Mouse (Mus musculus) neural tube, embryonic 15.5 days (tissue): Measurements from ENCODE around the gene Chac1. TPM values are rescaled to one million over a fixed set of nuclear protein-coding genes. Genes with fewer than 3 reads are reported as not detected.

Source experiments
- ATAC-seq: fragments of 200-750 bp; cut with Nextera tagmentation; 2 replicates; pipeline ENCODE4 v1.8.0; 2017; ENCODE audit warnings: mild to moderate bottlenecking, moderate TSS enrichment, moderate library complexity; ENCODE audit not compliant: low FRiP score
- H3K27ac ChIP-seq: fragments of 300-500 bp; sonication (generic); replicated peaks from 2 replicates; pipeline ENCODE4 v1.5.1; 2015; ENCODE audit warnings: mild to moderate bottlenecking, inconsistent platforms
- H3K27me3 ChIP-seq: fragments of 300-500 bp; sonication (generic); replicated peaks from 2 replicates; pipeline ENCODE4 v1.6.1; 2015; ENCODE audit warnings: inconsistent platforms
- H3K36me3 ChIP-seq: fragments of 300-500 bp; sonication (generic); 2 replicates; pipeline ENCODE4 v1.6.1; 2015; ENCODE audit warnings: inconsistent platforms
- H3K4me1 ChIP-seq: fragments of 300-500 bp; sonication (generic); 2 replicates; pipeline ENCODE4 v1.6.1; 2015; ENCODE audit warnings: inconsistent platforms
- H3K4me2 ChIP-seq: fragments of 300-500 bp; sonication (generic); 2 replicates; pipeline ENCODE4 v1.6.1; 2015; ENCODE audit warnings: inconsistent platforms, mild to moderate bottlenecking, moderate library complexity
- H3K4me3 ChIP-seq: fragments of 300-500 bp; sonication (generic); replicated peaks from 2 replicates; pipeline ENCODE4 v1.5.1; 2015; ENCODE audit warnings: mild to moderate bottlenecking, inconsistent platforms
- H3K9ac ChIP-seq: fragments of 300-500 bp; sonication (generic); replicated peaks from 2 replicates; pipeline ENCODE4 v1.6.1; 2015; ENCODE audit warnings: mild to moderate bottlenecking, inconsistent platforms
- H3K9me3 ChIP-seq: fragments of 300-500 bp; sonication (generic); replicated peaks from 2 replicates; pipeline ENCODE4 v1.6.1; 2016; ENCODE audit warnings: inconsistent platforms
- WGBS: fragments of 180-500 bp; shearing (Covaris S2); methylation state at CpG from one replicate; pipeline ENCODE4 v1.1.7; 2015; ENCODE audit warnings: mixed read lengths; 5-methylcytosine and 5-hydroxymethylcytosine counted together
- polyA plus RNA-seq: library from polyadenylated mRNA; unstranded; fragments of >200 nt; fragmentation: Nextera tagmentation; extraction: Ambion mirVana; gene quantifications from 2 replicates; pipeline ENCODE4 v1.2.1, GENCODE M21; 2015

The Chac1 gene
- polyA plus RNA-seq, 1 experiment from 2014 or later = 12.1 TPM

DNA sequence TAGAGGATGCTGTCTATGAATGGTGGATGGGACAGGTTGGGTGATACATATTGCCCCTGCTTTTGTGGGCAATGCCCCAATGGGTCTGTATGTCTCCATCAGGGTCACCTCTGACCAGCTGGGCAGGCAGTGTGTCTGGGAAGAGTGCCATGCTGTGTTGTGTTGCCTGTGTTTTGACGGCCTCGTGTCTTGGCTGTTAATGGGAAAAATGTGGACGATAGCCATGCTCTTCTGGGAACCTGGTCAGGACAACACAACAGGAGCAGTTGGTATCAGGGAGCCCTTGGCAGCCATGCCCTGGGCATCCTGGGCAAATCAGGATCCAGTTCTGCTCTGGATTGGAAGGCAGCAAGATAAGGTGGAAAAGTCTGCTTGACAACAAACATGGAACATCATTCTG, 4.1 kb downstream of the Chac1 start:
- H3K4me3 ChIP-seq = no peak overlapping the region
- H3K9me3 ChIP-seq = no peaks in the 10 kb centered on the region
- H3K4me1 ChIP-seq = peaks cover 18% of the 10 kb centered on the region
- WGBS = 81% methylated on average over 3 of the region's 3 CpGs
- H3K27me3 ChIP-seq = peaks cover 6% of the 10 kb centered on the region; the same call in 1 of the 2 replicates
- H3K36me3 ChIP-seq = peaks cover 7% of the 10 kb centered on the region
- H3K9ac ChIP-seq = no peak overlapping the region
- ATAC-seq = no peak
- H3K4me2 ChIP-seq = no peak overlapping the region
- H3K27ac ChIP-seq = no peak overlapping the region

DNA sequence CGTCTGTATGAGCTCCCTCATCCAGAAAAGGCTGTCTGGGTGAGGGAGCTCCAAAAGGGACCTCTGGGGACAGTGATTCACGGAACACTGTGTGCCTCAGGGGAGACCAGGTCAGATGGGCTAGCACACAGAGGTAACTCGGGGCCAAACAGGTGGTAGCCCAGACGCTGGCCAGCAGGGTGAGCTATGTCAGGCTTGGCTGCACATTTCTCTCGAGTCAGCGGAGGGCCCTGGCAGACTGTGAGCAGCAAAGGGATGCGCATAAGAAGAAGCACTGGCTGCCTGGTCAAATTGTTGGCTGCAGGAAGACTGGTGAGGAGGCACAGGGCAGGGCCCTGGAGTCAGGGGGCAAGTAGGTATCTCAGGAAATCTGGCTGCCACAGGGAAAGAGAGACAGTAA, 4.6 kb downstream of the Chac1 start:
- Histone ChIP-seq H3K27me3 (0 out of 2 replicates have a peak, but pooled peaks cover 3% of the 10 kb centered on the region), H3K9ac (no peak overlapping the region), H3K4me1 (peaks cover 13% of the 10 kb centered on the region), H3K4me3 (no peak overlapping the region), H3K4me2 (no peak overlapping the region), H3K36me3 (peaks cover 7% of the 10 kb centered on the region), H3K27ac (no peak overlapping the region), H3K9me3 (no peaks in the 10 kb centered on the region)
- WGBS = 33% methylated on average over 7 of the region's 7 CpGs
- ATAC-seq = no peak

DNA sequence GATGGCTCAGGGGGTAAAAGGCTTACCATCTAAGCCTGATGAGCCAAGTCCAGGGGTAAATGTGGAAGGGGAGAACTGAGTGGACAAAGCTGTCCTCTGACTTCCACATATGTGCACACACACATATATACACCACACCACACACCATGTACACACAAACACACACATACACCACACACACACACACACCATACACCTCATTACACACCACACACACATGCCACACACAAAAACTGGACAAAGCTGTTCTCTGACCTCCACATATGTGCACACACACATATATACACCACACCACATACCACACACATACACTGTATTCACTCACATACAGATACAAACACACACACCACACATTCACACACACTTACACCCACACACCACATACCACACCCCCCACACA, 5.3 kb downstream of the Chac1 start:
- H3K9me3 ChIP-seq = peaks cover 3% of the 10 kb centered on the region; the same call in 1 of the 2 replicates
- H3K36me3 ChIP-seq = peaks cover 7% of the 10 kb centered on the region
- H3K27me3 ChIP-seq = 0 out of 2 replicates have a peak, but pooled peaks cover 1% of the 10 kb centered on the region
- H3K9ac ChIP-seq = no peak overlapping the region
- H3K27ac ChIP-seq = no peak overlapping the region
- peaks cover 10% of the 10 kb centered on the region for H3K4me1 ChIP-seq
- no peak for ATAC-seq
- H3K4me2 ChIP-seq = no peak overlapping the region
- H3K4me3 ChIP-seq = no peak overlapping the region

DNA sequence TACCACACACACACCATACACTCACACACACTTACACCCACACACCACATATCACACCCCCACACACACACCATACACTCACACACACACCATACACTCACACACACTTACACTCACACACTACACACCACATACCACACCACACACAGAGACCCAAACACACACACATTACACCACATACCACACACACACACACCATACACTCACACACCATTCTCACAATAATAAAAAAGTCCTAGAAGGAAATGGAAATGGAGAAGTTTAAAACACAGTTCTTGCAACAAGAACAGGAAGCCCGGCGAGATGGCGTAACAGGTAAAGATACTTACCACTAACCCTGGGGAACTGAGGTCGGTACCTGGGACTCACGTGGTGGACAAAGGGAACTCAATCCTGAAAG, 5.8 kb downstream of the Chac1 start:
- no peak overlapping the region for H3K4me3 ChIP-seq
- no peak overlapping the region for H3K9ac ChIP-seq
- peaks cover 8% of the 10 kb centered on the region; the same call in 1 of the 2 replicates for H3K9me3 ChIP-seq
- no peak overlapping the region for H3K4me2 ChIP-seq
- H3K27ac ChIP-seq = no peak overlapping the region
- H3K36me3 ChIP-seq = peaks cover 7% of the 10 kb centered on the region
- H3K27me3 ChIP-seq = no peaks in the 10 kb centered on the region
- H3K4me1 ChIP-seq = peaks cover 5% of the 10 kb centered on the region; the same call in 1 of the 2 replicates
- WGBS = 90% methylated on average over 5 of the region's 5 CpGs
- ATAC-seq = no peak

DNA sequence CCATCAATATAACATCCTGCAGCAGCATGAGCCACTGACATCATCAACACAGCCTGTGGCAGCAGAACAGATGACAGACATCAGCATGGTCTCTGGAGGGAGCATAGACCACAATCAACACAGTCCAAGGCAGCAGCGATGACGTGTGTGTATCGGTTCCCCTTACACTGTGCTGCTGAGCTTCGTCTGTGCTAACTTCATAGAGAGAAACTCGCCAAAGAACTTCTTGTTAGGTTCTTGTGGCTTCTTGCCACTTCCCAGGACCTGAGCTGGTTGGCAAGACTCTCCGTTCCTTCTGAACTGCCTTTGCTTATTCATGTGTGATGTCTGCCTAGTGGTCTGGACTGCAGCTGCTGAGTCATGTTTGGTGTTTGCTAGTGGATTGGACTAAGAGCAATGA, 7.2 kb downstream of the Chac1 start:
- H3K27ac ChIP-seq = no peak overlapping the region
- WGBS = 86% methylated on average over 6 of the region's 6 CpGs
- no peaks in the 10 kb centered on the region for H3K27me3 ChIP-seq

DNA sequence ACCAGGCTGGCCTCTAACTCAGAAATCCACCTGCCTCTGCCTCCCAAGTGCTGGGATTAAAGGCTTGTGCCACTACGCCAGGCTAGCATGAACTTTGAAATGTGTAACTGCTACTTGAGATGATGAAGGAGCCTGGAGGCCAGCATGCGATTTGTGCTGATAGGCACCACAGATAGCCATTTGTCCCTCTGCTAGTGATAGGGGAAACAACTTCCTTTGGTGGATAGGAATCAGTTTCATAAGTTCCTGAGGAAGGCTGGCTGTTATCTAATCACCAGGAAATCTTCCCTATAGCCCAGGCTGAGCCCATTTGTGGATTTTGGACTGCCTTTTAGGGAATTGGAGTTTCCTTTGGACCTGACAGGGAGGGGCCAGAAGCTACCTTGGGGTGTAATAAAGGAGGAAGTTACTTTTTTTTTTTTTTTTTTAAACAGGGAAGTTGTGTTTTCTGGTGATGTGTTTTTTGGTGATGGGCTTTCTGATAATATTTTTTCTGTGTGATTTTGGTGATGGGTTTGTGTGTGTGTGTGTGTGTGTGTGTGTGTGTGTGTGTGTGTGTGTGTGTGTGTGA, 8.8 kb downstream of the Chac1 start:
- H3K27ac ChIP-seq = no peak overlapping the region
- WGBS = 92% methylated on average over 2 of the region's 2 CpGs
- ATAC-seq = no peak
- no peaks in the 10 kb centered on the region for H3K36me3 ChIP-seq
- H3K9me3 ChIP-seq = peaks cover 8% of the 10 kb centered on the region; the same call in 1 of the 2 replicates
- no peak overlapping the region for H3K9ac ChIP-seq
- no peak overlapping the region for H3K4me2 ChIP-seq
- H3K27me3 ChIP-seq = no peaks in the 10 kb centered on the region
- no peak overlapping the region for H3K4me3 ChIP-seq
- H3K4me1 ChIP-seq = no peaks in the 10 kb centered on the region

More for the DNA sequence above, 7.2 kb downstream of the Chac1 start:
- Histone ChIP-seq H3K4me3 (no peak overlapping the region), H3K4me1 (no peaks in the 10 kb centered on the region), H3K4me2 (no peak overlapping the region), H3K36me3 (peaks cover 7% of the 10 kb centered on the region), H3K9ac (no peak overlapping the region), H3K9me3 (peaks cover 8% of the 10 kb centered on the region; the same call in 1 of the 2 replicates)
- ATAC-seq = no peak

DNA sequence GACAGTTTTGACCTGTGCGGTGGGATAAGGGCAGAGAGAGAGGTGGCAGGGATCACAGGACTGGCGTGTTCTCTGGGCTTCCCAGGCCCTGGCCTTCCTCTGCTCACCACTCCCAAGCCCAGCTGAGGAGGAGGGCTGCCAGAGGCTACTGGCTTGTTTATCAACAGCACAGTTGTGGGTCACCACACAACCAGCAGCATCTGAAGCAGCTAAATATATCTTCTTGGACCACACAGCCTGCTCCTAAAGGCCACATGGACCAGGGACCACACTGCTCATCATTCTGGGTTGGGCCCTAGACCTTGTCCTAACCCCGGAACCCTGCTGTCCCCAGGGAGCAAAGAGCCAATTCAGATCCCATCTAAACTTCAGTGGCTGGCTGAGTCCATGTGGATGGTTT, 13.9 kb downstream of the Chac1 start:
- peaks cover 10% of the 10 kb centered on the region for H3K36me3 ChIP-seq
- no peak overlapping the region for H3K27ac ChIP-seq
- no peak overlapping the region for H3K4me3 ChIP-seq
- WGBS = 83% methylated on average over 3 of the region's 3 CpGs
- no peak overlapping the region for H3K4me2 ChIP-seq
- no peak overlapping the region for H3K9ac ChIP-seq
- no peaks in the 10 kb centered on the region for H3K4me1 ChIP-seq
- peaks cover 8% of the 10 kb centered on the region; the same call in 1 of the 2 replicates for H3K9me3 ChIP-seq
- H3K27me3 ChIP-seq = no peaks in the 10 kb centered on the region
- no peak for ATAC-seq

DNA sequence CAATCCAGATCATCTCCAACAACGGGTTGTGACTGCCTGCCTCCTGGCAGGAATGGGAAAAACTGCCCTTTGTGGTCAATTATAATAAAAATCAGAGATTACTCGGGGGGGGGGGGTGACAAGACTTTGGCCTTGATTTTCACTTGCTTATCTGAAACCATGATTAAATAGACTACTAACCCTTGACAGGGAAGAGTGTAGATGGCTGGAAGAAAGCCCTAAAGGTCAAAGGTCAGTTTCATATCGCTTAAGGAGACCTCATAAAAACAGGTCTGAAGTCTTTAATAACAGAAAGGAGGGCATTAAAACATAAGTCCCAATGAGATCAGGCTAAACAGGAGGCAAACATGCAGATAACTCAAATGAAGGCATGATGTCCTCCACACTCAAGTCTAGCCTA, 16.3 kb downstream of the Chac1 start:
- ATAC-seq = no peak
- Histone ChIP-seq H3K9me3 (no peaks in the 10 kb centered on the region), H3K4me3 (no peak overlapping the region), H3K4me2 (no peak overlapping the region), H3K9ac (no peak overlapping the region), H3K27me3 (no peaks in the 10 kb centered on the region), H3K27ac (no peak overlapping the region), H3K4me1 (no peaks in the 10 kb centered on the region), H3K36me3 (peaks cover 33% of the 10 kb centered on the region)
- WGBS = 83% methylated on average over 3 of the region's 3 CpGs

DNA sequence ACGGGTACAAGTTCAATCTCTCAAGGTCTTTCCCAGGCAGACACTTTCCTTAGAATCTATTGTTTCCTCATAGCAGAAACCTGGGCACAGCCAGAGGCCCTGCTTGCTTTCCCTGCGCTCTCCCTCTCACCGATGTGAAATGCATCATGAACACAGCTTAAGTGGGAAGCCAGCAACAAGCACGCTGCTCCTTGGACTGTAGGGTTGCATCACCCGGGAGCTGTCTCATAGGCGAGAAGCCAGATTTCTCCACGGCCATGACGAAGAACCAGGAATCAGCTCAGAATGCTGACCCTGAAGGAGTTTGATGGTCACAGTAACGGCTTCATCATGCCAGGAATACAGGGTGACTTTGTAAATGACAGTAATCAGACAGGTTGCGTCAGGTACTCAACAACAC, 19.1 kb downstream of the Chac1 start:
- Histone ChIP-seq H3K36me3 (peaks cover 58% of the 10 kb centered on the region), H3K9me3 (no peaks in the 10 kb centered on the region), H3K27me3 (no peaks in the 10 kb centered on the region), H3K27ac (no peak overlapping the region), H3K4me3 (no peak overlapping the region), H3K4me2 (no peak overlapping the region), H3K9ac (no peak overlapping the region), H3K4me1 (no peaks in the 10 kb centered on the region)
- WGBS = 95% methylated on average over 10 of the region's 10 CpGs
- ATAC-seq = no peak

DNA sequence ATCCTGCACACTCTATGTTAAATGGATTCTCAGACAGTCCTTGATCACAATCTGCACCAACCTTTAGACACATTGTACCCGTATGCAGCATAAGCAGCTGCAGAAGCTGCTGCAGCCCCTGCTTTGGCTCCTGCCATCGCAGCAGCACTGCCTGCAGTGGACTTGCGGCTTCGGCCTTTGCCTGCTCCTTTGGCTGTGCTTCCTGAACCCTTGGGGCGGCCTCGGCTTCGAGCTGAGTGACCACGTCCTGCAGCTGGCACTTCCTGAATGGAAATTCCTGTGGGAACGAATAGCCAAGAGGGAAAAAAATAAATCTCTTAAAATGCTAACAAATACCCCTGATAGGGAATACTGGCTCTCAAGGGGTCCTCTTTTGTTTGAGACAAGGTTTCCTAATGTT, 26.3 kb downstream of the Chac1 start:
- ATAC-seq = no peak
- no peak overlapping the region for H3K9ac ChIP-seq
- H3K4me1 ChIP-seq = no peaks in the 10 kb centered on the region
- no peak overlapping the region for H3K27ac ChIP-seq
- no peak overlapping the region for H3K4me3 ChIP-seq
- peaks cover 82% of the 10 kb centered on the region for H3K36me3 ChIP-seq
- H3K4me2 ChIP-seq = no peak overlapping the region
- H3K9me3 ChIP-seq = no peaks in the 10 kb centered on the region
- no peaks in the 10 kb centered on the region for H3K27me3 ChIP-seq
- whole genome bisulfite sequencing = 82% methylated on average over 9 of the region's 9 CpGs

DNA sequence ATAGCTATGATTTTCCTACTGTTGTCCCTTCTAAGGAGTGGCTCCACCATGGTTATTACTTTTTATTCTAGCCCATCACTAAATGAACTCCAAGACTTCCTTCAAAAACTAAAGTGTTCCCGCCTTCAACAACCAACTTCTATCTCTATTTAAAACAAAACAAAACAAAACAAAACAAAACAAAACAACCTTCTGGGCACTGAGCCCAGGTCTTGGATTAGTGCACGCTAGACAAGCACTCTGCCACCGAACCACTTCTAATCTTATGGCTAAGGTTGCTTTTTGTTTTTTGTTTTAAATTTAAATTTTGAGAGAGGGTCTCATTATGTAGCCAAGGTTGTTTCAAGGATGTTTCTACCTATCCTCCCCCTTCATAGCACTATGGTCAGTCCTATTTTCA, 26.8 kb downstream of the Chac1 start:
- Histone ChIP-seq H3K9ac (no peak overlapping the region), H3K4me2 (no peak overlapping the region), H3K4me3 (no peak overlapping the region), H3K9me3 (no peaks in the 10 kb centered on the region), H3K27me3 (no peaks in the 10 kb centered on the region), H3K4me1 (no peaks in the 10 kb centered on the region), H3K27ac (no peak overlapping the region), H3K36me3 (peaks cover 79% of the 10 kb centered on the region)
- 79% methylated on average over 3 of the region's 3 CpGs for WGBS
- no peak for ATAC-seq

DNA sequence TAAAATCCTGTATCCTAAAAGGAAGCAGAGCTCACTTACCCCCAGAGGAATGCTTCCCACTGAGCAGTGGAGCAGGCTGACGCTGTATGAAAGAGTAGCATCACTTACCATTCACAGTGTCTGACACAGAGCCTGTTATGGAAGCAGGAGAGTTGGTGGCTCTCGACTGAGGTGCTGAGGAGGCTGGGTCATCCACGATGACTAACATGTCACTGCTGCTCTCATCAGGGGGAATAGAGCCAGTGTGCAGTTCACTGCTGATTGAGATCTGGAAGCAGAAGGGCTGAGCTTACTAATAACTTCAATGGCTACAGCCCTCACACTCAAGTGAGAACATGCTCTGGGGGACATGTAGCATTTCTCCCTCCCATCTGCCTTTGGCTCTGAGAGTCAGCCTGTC, 28.4 kb downstream of the Chac1 start:
- Histone ChIP-seq H3K9me3 (no peaks in the 10 kb centered on the region), H3K9ac (no peak overlapping the region), H3K27me3 (no peaks in the 10 kb centered on the region), H3K27ac (no peak overlapping the region), H3K4me1 (no peaks in the 10 kb centered on the region), H3K4me3 (no peak overlapping the region), H3K4me2 (no peak overlapping the region), H3K36me3 (peaks cover 74% of the 10 kb centered on the region)
- 89% methylated on average over 3 of the region's 3 CpGs for WGBS
- no peak for ATAC-seq
